Mouse (Mus musculus): ENCODE results near the gene Gprin2. TPM values are rescaled to one million over a fixed set of nuclear protein-coding genes. Genes with fewer than 3 reads are reported as not detected.
A peak's percentile ranks its signal among the peaks of the same experiment; 100 is the strongest.

Gene Gprin2
- 0.01 and 0.11 TPM in 2 replicates for polyA plus RNA-seq (2015; fragmentation: Nextera tagmentation; extraction: Ambion mirVana)

GRCm38 (mm10) chr14:34201231-34202035 lies at the start of gene Gprin2:
Gene Gprin2, minus strand, starts transcription at chr14:34201653.
- peak; percentile 48 for DNase-seq
- H3K4me3 ChIP-seq (ENCODE audit: low read depth, low read length): peak within 1 kb of the TSS; percentile 56

GRCm38 (mm10) chr14:34240676-34241075 lies 39.2 kb upstream of the Gprin2 start:
- ATAC-seq (peak; percentile 91), DNase-seq (no peak)
- peaks cover 10% of the 10 kb centered on the region for H3K36me3 ChIP-seq (replicated peaks; ENCODE audit: insufficient read depth, low read length)
- H3K9ac ChIP-seq (replicated peaks): no peak overlapping the region
- H3K27me3 ChIP-seq (ENCODE audit: insufficient read depth, low read length): no peaks in the 10 kb centered on the region
- WGBS (ENCODE audit: insufficient replicate concordance): 55% methylated on average over 6 of the region's 6 CpGs
- no peaks in the 10 kb centered on the region; the same call in 1 of the 2 replicates for H3K4me1 ChIP-seq (ENCODE audit: insufficient read depth)
- H3K4me2 ChIP-seq (ENCODE audit: low read depth, low read length): no peak overlapping the region
- H3K4me3 ChIP-seq (ENCODE audit: low read depth, low read length): no peak overlapping the region
- no peak for TF ChIP-seq EP300 (IDR thresholded peaks at IDR 0.05; ENCODE audit: low read depth)
- no peaks in the 10 kb centered on the region for H3K9me3 ChIP-seq (ENCODE audit: low read length)
- H3K27ac ChIP-seq (ENCODE audit: low read depth): peak overlapping the region; percentile 70; the same call in 1 of the 2 replicates

More at GRCm38 (mm10) chr14:34201231-34202035, at the start of gene Gprin2:
- H3K4me2 ChIP-seq (ENCODE audit: low read depth, low read length): peak within 1 kb of the TSS; percentile 88
- H3K36me3 ChIP-seq (replicated peaks; ENCODE audit: insufficient read depth, low read length): no peaks in the 10 kb centered on the region
- H3K9ac ChIP-seq (replicated peaks): peak within 1 kb of the TSS; percentile 46; the same call in 1 of the 2 replicates
- peaks cover 11% of the 10 kb centered on the region; the same call in 1 of the 2 replicates for H3K27me3 ChIP-seq (ENCODE audit: insufficient read depth, low read length)
- H3K4me1 ChIP-seq (ENCODE audit: insufficient read depth): peaks cover 3% of the 10 kb centered on the region; the same call in 1 of the 2 replicates
- ATAC-seq: peak; percentile 56
- H3K9me3 ChIP-seq (ENCODE audit: low read length): no peaks in the 10 kb centered on the region
- WGBS (ENCODE audit: insufficient replicate concordance): 6% methylated on average over 37 of the region's 52 CpGs
- TF ChIP-seq EP300 (IDR thresholded peaks at IDR 0.05; ENCODE audit: low read depth) (no peak), CTCF (IDR thresholded peaks at IDR 0.05; ENCODE audit: low read depth) (no peak)
- H3K27ac ChIP-seq (ENCODE audit: low read depth): no peak within 1 kb of the TSS

- no peaks in the 10 kb centered on the region; the same call in 1 of the 2 replicates for H3K4me1 ChIP-seq (ENCODE audit: insufficient read depth)
- DNase-seq (no peak), ATAC-seq (peak; percentile 28; the same call in 1 of the 2 replicates)
- peak overlapping the region; percentile 70 for H3K27ac ChIP-seq (ENCODE audit: low read depth)
- H3K9me3 ChIP-seq (ENCODE audit: low read length): no peaks in the 10 kb centered on the region
- H3K27me3 ChIP-seq (ENCODE audit: insufficient read depth, low read length): no peaks in the 10 kb centered on the region
- H3K36me3 ChIP-seq (replicated peaks; ENCODE audit: insufficient read depth, low read length): peaks cover 10% of the 10 kb centered on the region
- WGBS (ENCODE audit: insufficient replicate concordance): 35% methylated on average over 10 of the region's 10 CpGs
- no peak for TF ChIP-seq CTCF (IDR thresholded peaks at IDR 0.05; ENCODE audit: low read depth)
- TF ChIP-seq EP300 (IDR thresholded peaks at IDR 0.05; ENCODE audit: low read depth): no peak
- no peak overlapping the region for H3K4me3 ChIP-seq (ENCODE audit: low read depth, low read length)
- H3K4me2 ChIP-seq (ENCODE audit: low read depth, low read length): no peak overlapping the region
- no peak overlapping the region for H3K9ac ChIP-seq (replicated peaks)
These were observed 38.8 kb upstream of the Gprin2 start for GRCm38 (mm10) chr14:34240263-34240662.

DNA sequence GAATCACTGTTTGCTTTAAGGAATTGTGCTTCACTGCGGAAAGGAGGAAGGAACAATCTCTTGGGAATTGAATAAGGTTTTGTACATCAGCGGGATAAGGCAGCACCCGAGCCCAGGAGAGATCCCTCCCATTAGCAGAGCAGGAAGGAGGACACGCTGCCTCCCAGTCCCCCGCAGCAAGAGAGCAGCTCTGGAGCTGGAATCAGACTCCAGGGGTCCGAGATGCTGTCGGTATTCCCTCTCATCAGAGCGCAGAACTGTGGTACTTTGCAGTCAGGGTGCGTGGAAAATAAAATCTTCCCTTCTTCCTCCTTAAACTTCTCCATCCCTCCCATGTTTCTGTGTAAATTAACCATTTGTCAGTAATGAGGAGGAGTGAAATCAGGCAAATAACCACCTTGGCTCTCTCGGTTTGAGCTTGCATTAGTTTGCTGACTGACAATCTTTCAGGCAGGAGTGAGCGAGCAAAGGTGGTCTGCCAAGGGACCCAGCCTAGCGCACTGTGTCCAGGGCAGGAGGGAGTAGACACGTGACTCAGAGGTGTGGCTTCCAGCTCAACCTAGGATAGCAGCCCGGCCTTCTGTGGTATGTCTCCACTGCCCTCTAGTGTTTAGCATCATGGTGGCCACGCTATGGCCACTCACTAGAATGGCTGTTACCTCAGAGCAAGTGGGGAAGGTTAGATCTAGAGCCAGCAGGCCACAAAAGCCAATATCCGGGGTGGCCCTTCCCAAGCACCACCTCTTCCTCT lies 33.4 kb upstream of the Gprin2 start:
- no peaks in the 10 kb centered on the region for H3K4me1 ChIP-seq (ENCODE audit: insufficient read depth)
- H3K4me3 ChIP-seq (ENCODE audit: low read depth, low read length): no peak overlapping the region
- H3K27ac ChIP-seq (ENCODE audit: low read depth): no peak overlapping the region
- TF ChIP-seq EP300 (IDR thresholded peaks at IDR 0.05; ENCODE audit: low read depth): no peak
- peak; percentile 89 for TF ChIP-seq CTCF (IDR thresholded peaks at IDR 0.05; ENCODE audit: low read depth)
- DNase-seq (peak; percentile 67), ATAC-seq (peak; percentile 97)
- 25% methylated on average over 16 of the region's 16 CpGs for WGBS (ENCODE audit: insufficient replicate concordance)
- H3K36me3 ChIP-seq (replicated peaks; ENCODE audit: insufficient read depth, low read length): peaks cover 14% of the 10 kb centered on the region
- no peaks in the 10 kb centered on the region for H3K27me3 ChIP-seq (ENCODE audit: insufficient read depth, low read length)
- no peak overlapping the region for H3K9ac ChIP-seq (replicated peaks)
- no peaks in the 10 kb centered on the region for H3K9me3 ChIP-seq (ENCODE audit: low read length)
- H3K4me2 ChIP-seq (ENCODE audit: low read depth, low read length): peak overlapping the region; percentile 49

- Histone ChIP-seq H3K4me1 (ENCODE audit: insufficient read depth) (no peaks in the 10 kb centered on the region), H3K9me3 (ENCODE audit: low read length) (no peaks in the 10 kb centered on the region), H3K4me3 (ENCODE audit: low read depth, low read length) (no peak overlapping the region), H3K9ac (replicated peaks) (no peak overlapping the region), H3K27me3 (ENCODE audit: insufficient read depth, low read length) (no peaks in the 10 kb centered on the region), H3K27ac (ENCODE audit: low read depth) (no peak overlapping the region), H3K4me2 (ENCODE audit: low read depth, low read length) (no peak overlapping the region), H3K36me3 (replicated peaks; ENCODE audit: insufficient read depth, low read length) (peaks cover 14% of the 10 kb centered on the region)
- WGBS (ENCODE audit: insufficient replicate concordance): 69% methylated on average over 4 of the region's 4 CpGs
- DNase-seq: no peak
- ATAC-seq: no peak
- TF ChIP-seq EP300 (IDR thresholded peaks at IDR 0.05; ENCODE audit: low read depth): no peak
- TF ChIP-seq CTCF (IDR thresholded peaks at IDR 0.05; ENCODE audit: low read depth): no peak
These were observed 32.4 kb upstream of the Gprin2 start for GRCm38 (mm10) chr14:34233846-34234245.

Measured in liver, postnatal 0 days (tissue).